Mouse (Mus musculus): ENCODE measurements around the gene Bin2.
"Not testable (repeated sequence)": the region's sequence is repeated elsewhere in the genome, so short reads cannot be mapped to it uniquely, and the experiment has no call there.

Gene Bin2

GRCm38 (mm10) chr15:100642451-100642850, 26.9 kb downstream of the Bin2 start:
- DNase-seq = no peak

DNA sequence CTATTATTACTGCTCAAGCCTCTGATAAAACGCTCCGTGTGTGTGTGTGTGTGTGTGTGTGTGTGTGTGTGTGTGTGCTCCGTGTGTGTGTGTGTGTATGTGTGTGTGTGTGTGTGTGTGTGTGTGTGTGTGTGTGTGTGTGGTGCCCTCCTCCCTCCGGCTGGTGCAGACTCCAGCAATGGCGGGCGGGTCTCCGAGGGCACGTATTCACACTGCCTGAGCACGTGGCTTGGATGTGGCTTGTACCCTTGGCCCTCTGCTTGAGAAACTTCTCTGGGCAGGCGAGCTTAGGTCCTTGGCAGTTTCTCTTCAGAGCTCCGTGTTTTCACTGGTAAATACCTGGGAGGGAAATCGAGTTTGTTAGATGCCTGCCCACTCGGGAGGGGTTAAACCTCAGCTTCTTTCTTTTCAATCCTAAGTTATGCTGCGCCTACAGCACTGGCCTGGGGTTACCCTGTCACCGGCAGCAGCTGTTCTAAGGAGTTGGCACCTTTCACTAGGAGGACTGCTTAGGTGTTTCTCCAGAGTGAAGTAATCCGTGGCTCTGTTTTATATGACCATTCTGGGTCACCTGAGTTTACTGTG, 28.0 kb downstream of the Bin2 start:
- no peak for DNase-seq

GRCm38 (mm10) chr15:100639972-100640750, 29.2 kb downstream of the Bin2 start:
- no peak for DNase-seq

DNA sequence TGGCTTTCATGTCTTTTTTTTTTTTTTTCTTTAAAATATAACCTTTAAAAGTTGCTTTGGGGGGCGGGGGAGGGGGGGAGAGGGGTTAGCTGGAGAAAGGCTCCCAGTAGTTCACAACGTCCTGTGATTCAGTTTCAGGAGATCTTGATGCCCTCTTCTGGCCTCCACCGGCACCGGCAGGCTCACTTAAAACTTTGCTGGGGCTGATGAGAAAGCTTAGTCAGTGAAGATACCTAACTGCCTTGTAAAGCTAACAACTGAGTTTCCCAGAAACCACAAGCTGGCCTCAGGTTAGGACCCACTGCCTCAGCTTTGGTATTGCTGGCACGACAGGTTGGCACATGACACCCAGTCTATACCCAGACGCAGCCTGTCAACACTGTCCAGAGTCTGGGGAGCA, 31.7 kb downstream of the Bin2 start:
- DNase-seq = peak; percentile 64

GRCm38 (mm10) chr15:100636700-100637501, 32.5 kb downstream of the Bin2 start, which contains the start of gene Smagp:
Smagp (minus strand) TSS chr15:100636940.
- no peak for DNase-seq

DNA sequence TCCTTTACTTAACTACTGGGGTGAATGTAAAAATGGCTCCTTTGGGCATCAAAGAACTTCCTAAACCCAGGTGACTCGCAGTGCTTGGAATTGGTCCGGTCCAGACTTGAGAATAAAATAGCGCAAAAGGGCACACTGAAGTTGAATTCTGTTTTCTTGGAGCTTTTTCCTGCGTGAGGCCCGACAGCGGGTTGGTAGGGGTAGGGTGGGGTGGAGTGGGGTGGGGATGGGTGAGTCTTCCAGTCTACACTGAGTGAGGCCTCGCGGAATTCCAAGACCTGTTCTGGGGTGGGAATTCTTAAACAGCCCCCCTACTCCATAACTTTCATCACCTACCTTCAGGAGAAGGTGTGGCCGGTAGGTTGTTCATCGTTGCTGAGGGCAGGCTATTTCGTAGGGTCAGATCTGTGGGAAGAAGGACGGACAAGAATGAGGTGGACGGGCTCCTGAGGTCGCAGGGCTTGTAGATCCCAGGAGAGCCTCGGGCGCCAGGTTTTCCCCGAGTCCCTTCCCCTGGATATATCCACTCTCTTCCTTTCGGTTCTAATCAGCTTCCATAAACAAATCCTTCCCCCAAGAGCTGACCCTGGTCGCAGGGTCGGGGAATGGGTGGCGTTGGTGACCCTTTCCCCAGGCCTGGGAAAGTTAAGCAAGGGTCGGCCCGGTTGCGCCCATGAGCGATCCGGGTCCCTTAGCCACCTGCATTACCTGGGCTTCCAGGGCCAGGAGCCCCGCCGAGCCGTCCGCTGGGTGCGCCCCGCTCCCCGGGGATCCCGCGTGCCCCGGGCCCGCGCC, 33.3 kb downstream of the Bin2 start:
- no peak for DNase-seq

DNA sequence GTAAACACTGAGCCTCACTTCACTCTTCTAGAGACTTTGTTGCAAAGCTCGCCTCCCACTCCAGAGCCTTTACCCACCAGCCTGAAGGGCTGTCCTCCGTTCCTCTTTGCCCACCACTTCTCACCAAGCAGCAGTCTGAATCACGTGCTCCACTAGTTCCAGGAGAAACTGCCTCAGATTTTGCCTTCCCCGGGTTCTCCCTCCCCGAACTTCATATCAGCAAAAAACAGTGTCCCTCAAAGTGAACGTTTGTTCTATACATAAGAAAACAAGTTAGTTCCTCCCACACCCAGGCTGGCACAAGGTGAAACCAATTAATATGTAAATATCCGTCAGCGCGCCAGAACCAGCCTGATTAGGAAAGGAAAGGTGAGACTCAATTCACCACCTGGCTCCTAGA, 34.1 kb downstream of the Bin2 start:
- no peak for DNase-seq

GRCm38 (mm10) chr15:100633341-100633740, 36.0 kb downstream of the Bin2 start:
- DNase-seq = no peak

DNA sequence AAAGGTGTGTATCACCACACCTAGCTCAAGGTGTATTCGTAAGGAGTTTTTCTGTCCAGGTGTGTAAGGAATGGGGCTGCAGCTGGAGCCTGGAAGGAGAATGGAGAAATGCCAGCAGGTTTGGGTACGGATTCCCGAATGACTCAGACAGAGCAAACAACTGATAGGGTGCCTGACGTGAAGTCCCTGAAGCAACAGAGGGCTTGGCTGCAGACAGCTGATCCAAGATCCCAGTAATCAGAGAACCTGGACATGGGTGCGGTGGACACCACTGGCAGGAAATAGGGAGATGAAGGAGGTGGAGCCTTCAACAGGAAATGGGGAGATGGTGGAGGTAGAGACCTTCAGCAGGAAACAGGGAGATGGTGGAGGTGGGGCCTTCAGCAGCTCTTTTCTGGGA, 37.0 kb downstream of the Bin2 start:
- DNase-seq = no peak

GRCm38 (mm10) chr15:100631454-100632170, 37.7 kb downstream of the Bin2 start:
- no peak for DNase-seq

DNA sequence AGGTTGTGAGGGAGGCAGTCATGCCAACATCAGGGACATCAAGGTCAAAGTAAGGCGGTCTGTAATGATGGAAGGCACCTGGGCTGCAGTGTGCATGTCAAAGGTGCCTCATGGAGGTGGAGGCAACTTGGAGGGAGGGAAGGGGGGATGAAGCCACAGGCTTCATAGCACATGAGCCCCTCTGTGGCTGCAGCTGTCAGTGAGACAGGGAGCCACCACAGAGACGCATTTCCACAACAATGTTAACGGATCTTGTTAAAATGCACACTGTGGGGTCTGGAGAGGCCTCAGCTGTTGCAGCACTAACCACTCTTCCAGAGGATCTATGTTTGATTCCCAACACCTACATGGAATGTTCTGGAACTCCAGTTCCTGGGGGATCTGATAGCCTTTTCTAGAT, 39.2 kb downstream of the Bin2 start:
- DNase-seq = no peak

DNA sequence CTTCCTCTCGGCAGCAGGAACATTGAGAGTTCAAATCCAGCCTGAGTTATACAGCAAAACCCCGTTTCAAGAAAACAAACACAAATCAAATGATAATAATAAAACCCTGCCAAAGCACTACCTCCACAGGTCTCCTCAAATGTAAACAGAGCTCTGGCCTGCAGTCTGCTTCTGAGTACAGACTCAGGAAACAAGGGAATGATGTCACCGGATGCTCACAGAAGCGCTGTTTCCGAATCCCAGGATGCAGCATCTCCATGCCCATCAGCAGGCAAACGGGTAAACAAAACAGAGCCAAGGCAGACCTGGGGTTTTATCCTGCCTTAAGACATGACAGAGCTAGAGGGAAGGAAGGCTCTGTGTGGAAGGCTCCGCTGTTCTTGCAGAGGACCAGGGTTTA, 40.6 kb downstream of the Bin2 start:
- DNase-seq = no peak

GRCm38 (mm10) chr15:100627774-100628370, 41.5 kb downstream of the Bin2 start:
- DNase-seq = no peak

DNA sequence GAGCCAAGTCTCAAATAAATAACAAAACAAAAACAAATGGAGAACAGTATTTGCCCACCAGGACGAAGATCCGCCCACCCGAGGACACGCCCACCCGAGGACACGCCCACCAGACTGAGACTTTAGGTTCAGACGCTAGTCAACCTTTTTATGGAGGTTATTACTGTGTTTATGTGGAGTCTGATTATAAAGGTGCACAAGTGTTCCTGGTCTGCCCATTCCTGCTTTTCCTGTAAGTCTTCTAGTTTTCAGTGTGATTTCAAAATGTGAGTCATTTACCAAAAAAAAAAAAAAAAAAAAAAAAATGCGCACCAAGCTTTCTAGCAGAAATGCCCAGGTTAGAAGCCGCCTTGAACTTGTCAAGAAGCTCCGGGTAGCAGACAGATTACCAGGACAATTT, 42.1 kb downstream of the Bin2 start:
- DNase-seq = no peak

- DNase-seq = no peak
These were observed 44.9 kb downstream of the Bin2 start for GRCm38 (mm10) chr15:100624435-100624834.

DNA sequence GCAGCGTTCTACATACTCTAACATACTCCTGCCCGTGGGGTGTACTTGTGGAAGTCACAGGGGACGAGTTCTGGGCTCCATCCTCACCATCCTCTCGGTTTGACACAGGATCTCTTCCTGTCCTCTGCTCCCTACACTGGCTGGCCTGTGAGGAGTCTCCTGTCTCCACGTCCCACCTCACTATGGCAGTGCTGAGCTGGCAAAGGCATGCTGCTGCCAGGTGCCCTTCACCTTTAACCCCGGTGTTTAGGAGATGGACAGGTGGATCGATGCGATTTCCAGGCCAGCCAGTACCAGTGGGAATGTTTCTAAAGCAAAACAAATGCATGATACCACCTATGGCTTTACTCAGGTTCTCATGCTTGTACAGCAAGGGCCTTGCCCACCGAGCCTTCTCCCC, 45.6 kb downstream of the Bin2 start:
- no peak for DNase-seq

- no peak for DNase-seq
These were observed 47.2 kb downstream of the Bin2 start for GRCm38 (mm10) chr15:100622164-100622563.

DNA sequence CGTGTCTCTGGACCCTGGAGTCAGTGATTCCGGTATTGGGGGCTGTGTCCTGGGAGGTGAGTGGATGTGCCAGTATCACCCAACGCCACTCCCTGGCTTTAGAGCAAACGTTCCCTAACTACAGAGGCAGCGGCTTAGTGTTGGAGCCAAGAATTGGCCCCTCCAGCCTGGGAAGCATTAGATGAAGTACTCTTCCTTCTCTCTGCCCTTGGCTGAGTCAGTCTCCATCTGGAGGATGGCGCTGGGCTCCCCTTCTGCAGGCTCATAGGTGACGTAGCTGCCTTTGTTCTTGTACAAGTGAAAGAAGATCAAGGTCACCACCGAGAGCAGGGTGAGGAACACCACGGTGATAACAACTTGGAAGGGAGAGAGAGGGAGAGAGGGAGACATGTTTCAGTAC, 47.7 kb downstream of the Bin2 start:
- DNase-seq = not testable (repeated sequence)

- DNase-seq = no peak
These were observed 50.2 kb downstream of the Bin2 start for GRCm38 (mm10) chr15:100619200-100619599.

- DNase-seq = no peak
These were observed 53.1 kb downstream of the Bin2 start for GRCm38 (mm10) chr15:100616221-100616620.

DNA sequence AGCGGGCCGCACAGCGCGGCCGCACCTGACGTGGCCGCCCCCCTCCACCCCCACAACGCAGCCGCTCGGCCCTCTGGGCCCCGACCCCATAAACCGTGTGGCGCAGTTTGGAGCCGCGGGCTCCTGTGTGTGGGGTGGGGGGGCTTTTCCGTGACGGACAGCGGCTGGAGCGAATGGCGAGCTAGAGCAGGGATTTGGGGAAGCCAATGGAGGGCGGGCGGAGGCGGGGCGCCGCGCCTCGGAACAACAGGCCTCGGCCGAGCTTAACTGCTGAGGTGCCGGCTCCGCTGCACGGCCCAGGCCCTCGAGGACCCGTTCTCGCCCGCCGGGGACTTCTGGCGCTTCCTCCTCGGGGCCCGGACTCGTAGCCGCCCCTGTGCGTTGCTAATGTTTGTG, 53.5 kb downstream of the Bin2 start:
- DNase-seq = peak; percentile 92
